Mouse (Mus musculus) CD4-positive, CD25-positive, alpha-beta regulatory T cell, adult 9 weeks (primary cell): ENCODE results near the gene Tas1r1. TPM values are rescaled to one million over a fixed set of nuclear protein-coding genes. Genes with fewer than 3 reads are reported as not detected.

Source experiments
- polyA plus RNA-seq: library from polyadenylated mRNA; unstranded; fragments of 100-300 nt; shearing (Covaris generic); gene quantifications from one replicate; pipeline ENCODE4 v1.2.1, GENCODE M21; 2017

The Tas1r1 gene
- not detected for polyA plus RNA-seq

DNA sequence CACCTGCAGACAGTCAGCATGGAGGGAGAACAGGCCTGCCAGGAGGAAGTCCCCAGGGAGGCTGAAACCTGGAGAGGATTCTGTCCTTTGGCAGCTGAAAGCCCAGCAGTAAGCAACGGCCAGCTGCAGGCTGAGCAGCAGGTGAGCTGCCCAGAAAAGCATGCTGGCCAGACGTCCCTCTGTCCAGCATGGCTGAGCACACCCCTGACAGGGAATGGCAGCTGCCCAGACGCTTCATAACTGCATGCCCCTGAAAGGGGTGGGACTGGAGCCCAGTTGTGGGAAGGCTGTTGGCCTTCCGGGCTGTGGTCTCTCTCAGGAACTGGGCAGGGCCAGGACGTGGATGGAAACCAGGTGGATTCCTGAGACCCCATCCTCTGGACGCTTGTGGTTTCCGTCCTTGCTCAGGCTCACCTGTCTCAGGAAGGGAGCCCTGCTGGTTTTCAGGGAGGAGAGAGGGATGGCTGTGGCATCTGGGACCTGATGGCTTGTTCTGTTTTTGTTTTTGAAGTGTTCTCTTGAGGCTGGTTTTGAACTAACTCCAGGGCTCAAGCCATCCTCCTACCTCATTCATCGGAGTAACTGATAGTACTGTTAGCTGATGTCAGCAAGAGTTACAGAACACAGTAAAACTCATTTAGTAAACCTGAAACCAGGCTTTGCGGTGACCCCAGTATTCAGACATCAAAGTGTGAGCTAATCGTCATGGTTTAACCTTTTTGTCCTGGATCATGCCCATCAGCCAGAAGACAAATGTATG, at the start of gene Tas1r1:
Gene Tas1r1, minus strand, starts transcription at position 344 of the 760 bp plus-strand sequence.

GRCm38 (mm10) chr4:152072121-152072601, 33.8 kb upstream of the Tas1r1 start, which contains the start of gene Plekhg5:
Gene Plekhg5, plus strand, starts transcription at chr4:152072498.

GRCm38 (mm10) chr4:152038985-152039830, 840 bp upstream of the Tas1r1 start, which contains the start of gene Nol9:
Gene Nol9, plus strand, starts transcription at chr4:152039321.

GRCm38 (mm10) chr4:152027524-152027923, 10.8 kb downstream of the Tas1r1 start, which contains the start of gene Zbtb48:
Gene Zbtb48, minus strand, starts transcription at chr4:152027671.

GRCm38 (mm10) chr4:152008622-152009075, 29.7 kb downstream of the Tas1r1 start, which contains the start of gene Klhl21:
Gene Klhl21, plus strand, starts transcription at chr4:152008803.

GRCm38 (mm10) chr4:151996173-151996950, 42.0 kb downstream of the Tas1r1 start, which contains the start of gene Phf13:
Gene Phf13, minus strand, starts transcription at chr4:151996258.

GRCm38 (mm10) chr4:151988342-151989109, 49.8 kb downstream of the Tas1r1 start, which contains the start of gene Thap3:
Gene Thap3, minus strand, starts transcription at chr4:151988997.

Other genes with a start within 250 kb of the Tas1r1 start
- 23.4 TPM for gene Camta1, start 176.7 kb downstream of the Tas1r1 start, polyA plus RNA-seq
- gene Dnajc11, start 104.9 kb downstream of the Tas1r1 start, polyA plus RNA-seq, result 60.0 TPM
- 134 TPM for gene Thap3, start 49.6 kb downstream of the Tas1r1 start, polyA plus RNA-seq
- 3.0 TPM for gene Phf13, start 42.3 kb downstream of the Tas1r1 start, polyA plus RNA-seq
- 1.2 TPM for gene Klhl21, start 29.8 kb downstream of the Tas1r1 start, polyA plus RNA-seq
- 34.9 TPM for gene Zbtb48, start 10.9 kb downstream of the Tas1r1 start, polyA plus RNA-seq
- gene Nol9, start 753 bp upstream of the Tas1r1 start, polyA plus RNA-seq, result 6.6 TPM
- gene Plekhg5, start 33.9 kb upstream of the Tas1r1 start, polyA plus RNA-seq, result 4.3 TPM
- 221 TPM for gene Tnfrsf25, start 77.4 kb upstream of the Tas1r1 start, polyA plus RNA-seq
- 14.8 TPM for gene Espn, start 113.8 kb upstream of the Tas1r1 start, polyA plus RNA-seq
- gene Hes2, start 120.3 kb upstream of the Tas1r1 start, polyA plus RNA-seq, result not detected
- 84.5 TPM for gene Acot7, start 139.6 kb upstream of the Tas1r1 start, polyA plus RNA-seq
- not detected for gene Gpr153, start 235.7 kb upstream of the Tas1r1 start, polyA plus RNA-seq